Mouse (Mus musculus) CH12.LX (cell line): Measurements from ENCODE around the gene Cmc2. TPM values are rescaled to one million over a fixed set of nuclear protein-coding genes. Genes with fewer than 3 reads are reported as not detected.

Experiments
- DNase-seq: peaks from one replicate; pipeline ENCODE4 v3.0.0-alpha.2; 2013; ENCODE audit errors: extremely low read depth
- H3K27ac ChIP-seq: 2 replicates; pipeline ENCODE4 v1.5.1; 2012; ENCODE audit warnings: low read depth, mild to moderate bottlenecking, control low read depth, moderate library complexity; ENCODE audit not compliant: insufficient read depth
- H3K27me3 ChIP-seq: replicated peaks from 2 replicates; pipeline ENCODE3; 2012; ENCODE audit warnings: inconsistent platforms
- H3K36me3 ChIP-seq, 2 experiments: replicated peaks in 1 of 2; 2 replicates each; pipeline versions ENCODE3 to v1.6.1; 2012; ENCODE audit warnings: inconsistent platforms in 1 of 2, low read length in 1 of 2, mild to moderate bottlenecking in 1 of 2, mixed read lengths in 1 of 2, moderate library complexity in 1 of 2; ENCODE audit not compliant: control insufficient read depth in 1 of 2, insufficient read depth in 1 of 2
- H3K4me1 ChIP-seq, 2 experiments: 2 replicates each; pipeline ENCODE4 v1.6.1; 2012; ENCODE audit warnings: inconsistent platforms in 1 of 2, moderate library complexity in 1 of 2; ENCODE audit not compliant: insufficient read depth in 2 of 2, control insufficient read depth in 1 of 2
- H3K4me2 ChIP-seq: 2 replicates; pipeline ENCODE4 v1.6.1; 2012; ENCODE audit warnings: low read depth, mild to moderate bottlenecking, control low read depth; ENCODE audit not compliant: poor library complexity, insufficient read depth, severe bottlenecking
- H3K4me3 ChIP-seq, 3 experiments: fragments of 150-350 bp in 1 of 3; sonication (generic) in 1 of 3; replicated peaks in 1 of 3; 2 replicates each; pipeline versions ENCODE3 to v1.5.1; 2011 to 2012; ENCODE audit warnings: low read depth in 2 of 3, low read length in 2 of 3, mild to moderate bottlenecking in 2 of 3, moderate library complexity in 2 of 3, control low read depth in 1 of 3, improper control_type of control experiment in 1 of 3, inconsistent platforms in 1 of 3, mixed read lengths in 1 of 3; ENCODE audit not compliant: poor library complexity in 1 of 3
- H3K79me2 ChIP-seq: replicated peaks from 2 replicates; pipeline ENCODE4 v1.6.1; 2012; ENCODE audit warnings: mild to moderate bottlenecking, moderate library complexity; ENCODE audit not compliant: control insufficient read depth, poor library complexity, insufficient read depth, severe bottlenecking; ENCODE audit errors: extremely low read depth
- H3K9ac ChIP-seq: 2 replicates; pipeline ENCODE4 v1.6.1; 2012; ENCODE audit warnings: low read depth, mild to moderate bottlenecking, control low read depth, moderate library complexity; ENCODE audit not compliant: insufficient read depth
- H3K9me3 ChIP-seq: replicated peaks from 2 replicates; pipeline ENCODE3; 2012; ENCODE audit warnings: low read length, inconsistent platforms, mixed read lengths
- BHLHE40 ChIP-seq: IDR thresholded peaks from 2 replicates; pipeline ENCODE4 v1.6.1; 2011; ENCODE audit warnings: mild to moderate bottlenecking, low read depth, low read length, improper control_type of control experiment
- CHD1 ChIP-seq: IDR thresholded peaks from 2 replicates; pipeline ENCODE4 v1.6.1; 2012; ENCODE audit warnings: low read depth, low read length, improper control_type of control experiment, inconsistent platforms
- E2F4 ChIP-seq: IDR thresholded peaks from 2 replicates; pipeline ENCODE4 v1.6.1; 2011; ENCODE audit warnings: low read depth, low read length, improper control_type of control experiment; ENCODE audit not compliant: insufficient replicate concordance
- EP300 ChIP-seq: IDR thresholded peaks from 2 replicates; pipeline ENCODE4 v1.6.1; 2011; ENCODE audit warnings: low read length, improper control_type of control experiment
- GABPA ChIP-seq: IDR thresholded peaks from 2 replicates; pipeline ENCODE4 v1.6.1; 2012; ENCODE audit warnings: low read depth, low read length, improper control_type of control experiment, inconsistent platforms; ENCODE audit not compliant: insufficient replicate concordance
- HCFC1 ChIP-seq: IDR thresholded peaks from 2 replicates; pipeline ENCODE4 v1.6.1; 2012; ENCODE audit warnings: low read depth, mild to moderate bottlenecking, inconsistent platforms, low read length, improper control_type of control experiment
- IRF4 ChIP-seq: IDR thresholded peaks from 2 replicates; pipeline ENCODE4 v1.6.1; 2014; ENCODE audit warnings: low read depth, mild to moderate bottlenecking, inconsistent platforms, low read length, improper control_type of control experiment
- JUN ChIP-seq: IDR thresholded peaks from 2 replicates; pipeline ENCODE4 v1.6.1; 2011; ENCODE audit warnings: low read depth, mild to moderate bottlenecking, low read length, improper control_type of control experiment, moderate library complexity; ENCODE audit not compliant: insufficient read depth
- MAX ChIP-seq: IDR thresholded peaks from 2 replicates; pipeline ENCODE4 v1.6.1; 2011; ENCODE audit warnings: low read length, improper control_type of control experiment
- MXI1 ChIP-seq: IDR thresholded peaks from 2 replicates; pipeline ENCODE4 v1.6.1; 2011; ENCODE audit warnings: mild to moderate bottlenecking, low read depth, low read length, improper control_type of control experiment
- NELFE ChIP-seq: IDR thresholded peaks from 2 replicates; pipeline ENCODE4 v1.6.1; 2011; ENCODE audit warnings: low read depth, low read length, improper control_type of control experiment
- NRF1 ChIP-seq: IDR thresholded peaks from 2 replicates; pipeline ENCODE4 v1.6.1; 2014; ENCODE audit warnings: low read depth, mild to moderate bottlenecking, inconsistent platforms, low read length, improper control_type of control experiment, moderate library complexity
- PAX5 ChIP-seq: IDR thresholded peaks from 2 replicates; pipeline ENCODE4 v1.6.1; 2012; ENCODE audit warnings: low read length, inconsistent platforms, mixed read lengths
- RAD21 ChIP-seq: IDR thresholded peaks from 2 replicates; pipeline ENCODE4 v1.6.1; 2011; ENCODE audit warnings: low read depth, mild to moderate bottlenecking, low read length, improper control_type of control experiment, moderate library complexity
- RCOR1 ChIP-seq: conservative IDR thresholded peaks from 2 replicates; pipeline ENCODE4 v1.6.1; 2012; ENCODE audit warnings: low read depth, mild to moderate bottlenecking, inconsistent platforms, low read length, improper control_type of control experiment
- SIN3A ChIP-seq: IDR thresholded peaks from 2 replicates; pipeline ENCODE4 v1.6.1; 2012; ENCODE audit warnings: low read length, improper control_type of control experiment, inconsistent platforms
- UBTF ChIP-seq: IDR thresholded peaks from 2 replicates; pipeline ENCODE4 v1.6.1; 2012; ENCODE audit warnings: low read depth, mild to moderate bottlenecking, inconsistent platforms, low read length, improper control_type of control experiment, moderate library complexity
- USF1 ChIP-seq: IDR thresholded peaks from 2 replicates; pipeline ENCODE4 v1.6.1; 2014; ENCODE audit warnings: low read depth, mild to moderate bottlenecking, inconsistent platforms, low read length, improper control_type of control experiment
- ZC3H11A ChIP-seq: IDR thresholded peaks from 2 replicates; pipeline ENCODE4 v1.6.1; 2012; ENCODE audit warnings: low read depth, mild to moderate bottlenecking, inconsistent platforms, low read length, improper control_type of control experiment
- dilution Hi-C: fragments of 300-500 bp; cut with MboI; formaldehyde crosslinking; loops from 2 replicates; pipeline ENCODE4 v1.14.3; 2020; ENCODE audit warnings: low sequenced_read_pairs; ENCODE audit not compliant: extremely low pct_unique_long_range_greater_than_20kb, extremely low pct_ligation_motif_present
- in situ Hi-C: fragments of 300-500 bp; cut with MboI; formaldehyde crosslinking; loops from 3 replicates; pipeline ENCODE4 v1.14.3; 2019; ENCODE audit warnings: low sequenced_read_pairs, low pct_ligation_motif_present, low pct_unique_long_range_greater_than_20kb, mixed read lengths
- polyA plus RNA-seq: library from polyadenylated mRNA; unstranded; fragments of >175 nt; gene quantifications from 2 replicates; pipeline ENCODE4 v1.2.1, GENCODE M21; 2012; ENCODE audit warnings: low read depth; ENCODE audit not compliant: insufficient read length
- total RNA-seq, 2 experiments: library from RNA; depleted of rRNA; stranded (reverse); fragments of 300-350 nt in 1 of 2; fragments of >200 nt in 1 of 2; gene quantifications; 2 replicates each; pipeline ENCODE4 v1.2.3; 2012 to 2014

Cmc2 gene
- total and polyA plus RNA-seq, 3 experiments: 29.1 to 55.1 (median 39.4) TPM

GRCm38 (mm10) chr8:116951369-116951768, 30.1 kb upstream of the Cmc2 start:
- H3K9me3 ChIP-seq: no peaks in the 10 kb centered on the region
- H3K4me3 ChIP-seq: no peak overlapping the region
- H3K27ac ChIP-seq: no peak overlapping the region
- in situ Hi-C loops: no loop called here
- H3K36me3 ChIP-seq: peaks cover 31 to 57% of the 10 kb centered on the region in 2 experiments
- no peak for DNase-seq
- no peaks in the 10 kb centered on the region for H3K27me3 ChIP-seq
- dilution Hi-C loops: no loop called here
- H3K4me2 ChIP-seq: no peak overlapping the region
- no peak for TF ChIP-seq BHLHE40
- no peak for TF ChIP-seq E2F4
- no peak for TF ChIP-seq MXI1
- TF ChIP-seq ZC3H11A: no peak
- TF ChIP-seq RAD21: no peak
- TF ChIP-seq MAX: no peak
- no peak for TF ChIP-seq CHD1
- TF ChIP-seq PAX5: no peak
- no peak for TF ChIP-seq USF1
- no peak for TF ChIP-seq EP300
- TF ChIP-seq NRF1: no peak
- no peak for TF ChIP-seq RCOR1
- no peak for TF ChIP-seq NELFE
- TF ChIP-seq GABPA: no peak
- H3K9ac ChIP-seq: no peak overlapping the region
- peaks cover 5 to 49% of the 10 kb centered on the region in 2 experiments for H3K4me1 ChIP-seq
- H3K79me2 ChIP-seq: peaks cover 22% of the 10 kb centered on the region

- H3K27ac ChIP-seq: peak overlapping the region; percentile 78
- peaks cover 51% of the 10 kb centered on the region for H3K79me2 ChIP-seq
- dilution Hi-C loops (no loop called here), in situ Hi-C loops (no loop called here)
- peak; percentile 48 for DNase-seq
- peak overlapping the region; percentile 10 for H3K9ac ChIP-seq
- H3K4me2 ChIP-seq: peak overlapping the region; percentile 98
- no peaks in the 10 kb centered on the region for H3K27me3 ChIP-seq
- TF ChIP-seq BHLHE40 (no peak), UBTF (no peak), IRF4 (no peak), E2F4 (no peak), GABPA (no peak), RAD21 (no peak), SIN3A (no peak), JUN (no peak), HCFC1 (no peak)
- H3K4me3 ChIP-seq: peak overlapping the region in 2 of 3 experiments; percentile 30 to 45
- peaks cover 11 to 66% of the 10 kb centered on the region in 2 experiments for H3K4me1 ChIP-seq
- peaks cover 5 to 20% of the 10 kb centered on the region in 2 experiments for H3K36me3 ChIP-seq
- no peaks in the 10 kb centered on the region for H3K9me3 ChIP-seq
These were observed 26.3 kb upstream of the Cmc2 start for GRCm38 (mm10) chr8:116947589-116947988.
